Mouse (Mus musculus) E14TG2a.4 (cell line): Measurements from ENCODE around the gene Paqr8.

Source experiments
- CTCF ChIP-seq: conservative IDR thresholded peaks from 2 replicates; pipeline ENCODE4 v1.5.1; 2014; ENCODE audit warnings: low read length
- NANOG ChIP-seq: IDR thresholded peaks from 2 replicates; pipeline ENCODE4 v1.6.1; 2014; ENCODE audit warnings: borderline replicate concordance, low read length, mixed read lengths

DNA sequence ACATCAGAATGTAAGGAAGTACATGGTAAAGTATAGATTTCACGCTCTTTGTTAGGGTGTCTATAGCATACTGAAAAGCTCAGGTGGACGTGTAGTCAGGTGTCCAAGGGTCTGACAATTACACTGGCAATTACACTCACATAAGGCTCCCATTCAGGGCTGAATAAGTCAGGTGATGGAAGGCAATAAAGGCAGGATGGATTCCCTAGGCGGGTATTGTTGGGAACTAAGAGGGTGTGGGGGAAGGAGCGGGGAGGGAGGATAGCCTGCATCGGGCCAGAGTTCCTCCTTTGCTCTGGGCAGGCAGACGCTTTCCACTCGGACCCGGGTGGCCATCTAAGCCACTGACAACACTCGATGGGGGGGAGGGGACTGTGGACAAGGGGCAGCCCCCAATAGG lies 22.4 kb upstream of the Paqr8 start:
- TF ChIP-seq CTCF (no peak), NANOG (peak; percentile 82; the same call in 1 of the 2 replicates)
